13 mouse cellular contexts compared by ENCODE assay signal in genomic region chr3:105898325-105898724, GRCm38 (mm10). TPM values are rescaled to one million over a fixed set of nuclear protein-coding genes. Genes with fewer than 3 reads are reported as not detected.
DNase-seq lines count a peak whose midpoint lies in the region.
"Had no signal": no experiment of that assay in that cellular context is flagged by ENCODE, and none has a peak within 500 bp of the region (broad histone marks: within the 10 kb centered on the region; RNA-seq: fewer than 3 reads in every experiment).

No protein-coding gene starts in this region.

- peaks cover 5% of the 10 kb centered on the region; the same call in 1 of the 2 replicates for H3K27me3 ChIP-seq in midbrain, embryonic 10.5 days (ENCODE audit: low read depth, poor library complexity, severe bottlenecking)
- H3K27me3 ChIP-seq: embryonic facial prominence, embryonic 12.5 days; liver, embryonic 13.5 days; Patski had no signal

- H3K9me3 ChIP-seq in midbrain, embryonic 10.5 days (replicated peaks): no peaks in the 10 kb centered on the region
- H3K9me3 ChIP-seq: embryonic facial prominence, embryonic 12.5 days; liver, embryonic 13.5 days had no signal

- intact Hi-C loops in gastrocnemius, postnatal 14 days (cut with DNase I; ENCODE audit: low total_unique reads): loop anchor here (2.0 to 5.0 kb wide), 2 partner anchors 171 to 224 kb away; no protein-coding TSS in a partner anchor
- intact Hi-C loops in left cerebral cortex, postnatal 4 days (cut with DNase I): loop anchor here (5.0 kb wide), 1 partner anchor 211 kb away; the partner anchor contains the start of gene Ddx20

- no peak overlapping the region for H3K27ac ChIP-seq in midbrain, embryonic 10.5 days (replicated peaks)
- H3K27ac ChIP-seq: embryonic facial prominence, embryonic 12.5 days; liver, embryonic 13.5 days had no signal

- H3K4me1 ChIP-seq in midbrain, embryonic 10.5 days: no peaks in the 10 kb centered on the region

- no peak overlapping the region for H3K4me3 ChIP-seq in midbrain, embryonic 10.5 days
- H3K4me3 ChIP-seq: embryonic facial prominence, embryonic 12.5 days; liver, embryonic 13.5 days; myocyte had no signal

- DNase-seq in ovary, postnatal 36 days (ENCODE audit: low spot score): peak; percentile 24
- DNase-seq in ovary, adult 18-20 months (ENCODE audit: low spot score): no peak
- DNase-seq in adrenal gland, postnatal 14 days: peak; percentile 57
- peak; percentile 64 for DNase-seq in gastrocnemius, postnatal 14 days
- peak; percentile 44 to 58 for DNase-seq in lung, postnatal 4 days
- DNase-seq in midbrain, embryonic 10.5 days (ENCODE audit: low spot score): no peak
- DNase-seq in left cerebral cortex, postnatal 4 days: no peak
- DNase-seq: liver, embryonic 13.5 days; right cerebral cortex, postnatal 4 days had no signal

- 86% methylated on average over 2 of the region's 2 CpGs for WGBS in midbrain, embryonic 10.5 days

- no peaks in the 10 kb centered on the region for H3K36me3 ChIP-seq in midbrain, embryonic 10.5 days
- H3K36me3 ChIP-seq: embryonic facial prominence, embryonic 12.5 days; liver, embryonic 13.5 days had no signal

RNA-seq across cellular contexts. Expression of gene Tmigd3, which starts 27.6 kb away (rescaled TPM):
- total RNA-seq in adrenal gland, postnatal 14 days (2021): 0.38 TPM in 1 of 2 replicates, not detected in the other
- total RNA-seq in gastrocnemius, postnatal 14 days (2021): not detected
- not detected in 2 replicates for polyA plus RNA-seq in midbrain, embryonic 10.5 days (2016; fragmentation: Nextera tagmentation; extraction: Ambion mirVana)
- total RNA-seq in left cerebral cortex, postnatal 4 days (2021): not detected
- polyA plus RNA-seq: embryonic facial prominence, embryonic 12.5 days; hindbrain, embryonic 16.5 days; Patski had no signal

RNA-seq across cellular contexts. Expression of gene Adora3, which starts 27.7 kb away (rescaled TPM):
- total RNA-seq in adrenal gland, postnatal 14 days (2021): 0.33 TPM in 1 of 2 replicates, not detected in the other
- not detected for total RNA-seq in gastrocnemius, postnatal 14 days (2021)
- 0.11 TPM in 1 of 2 replicates, not detected in the other for polyA plus RNA-seq in midbrain, embryonic 10.5 days (2016; fragmentation: Nextera tagmentation; extraction: Ambion mirVana)
- under 1 TPM; 0.28 to 0.36 TPM for total RNA-seq in left cerebral cortex, postnatal 4 days (2021)
- polyA plus RNA-seq: myocyte, Patski had no signal

RNA-seq across cellular contexts. Expression of gene I830077J02Rik, which starts 34.1 kb away (rescaled TPM):
- total RNA-seq in adrenal gland, postnatal 14 days (2021): 1.5 and 1.9 TPM in 2 replicates
- total RNA-seq in gastrocnemius, postnatal 14 days (2021): under 1 TPM; 0.44 to 0.74 TPM
- polyA plus RNA-seq in midbrain, embryonic 10.5 days (2016; fragmentation: Nextera tagmentation; extraction: Ambion mirVana): 0.66 and 0.90 TPM in 2 replicates
- total RNA-seq in left cerebral cortex, postnatal 4 days (2021): under 1 TPM; 0.56 to 0.64 TPM

Comparison
In these comparisons a context has a peak if more than half of its experiments do, and no peak if none do; other contexts are left out.
1. DNase-seq: peak in ovary, postnatal 36 days (single experiment), adrenal gland, postnatal 14 days (single experiment), gastrocnemius, postnatal 14 days (single experiment) and lung, postnatal 4 days (2 of 2); none in ovary, adult 18-20 months (single experiment), midbrain, embryonic 10.5 days (single experiment) and left cerebral cortex, postnatal 4 days (single experiment).